Mouse (Mus musculus) frontal cortex, postnatal 36 days (tissue): ENCODE data around the gene Mast4.

Experiments used
- DNase-seq, 2 experiments: peaks; one replicate each; pipeline ENCODE4 v3.0.0; 2022; ENCODE audit warnings: low spot score in 2 of 2

Gene Mast4

DNA sequence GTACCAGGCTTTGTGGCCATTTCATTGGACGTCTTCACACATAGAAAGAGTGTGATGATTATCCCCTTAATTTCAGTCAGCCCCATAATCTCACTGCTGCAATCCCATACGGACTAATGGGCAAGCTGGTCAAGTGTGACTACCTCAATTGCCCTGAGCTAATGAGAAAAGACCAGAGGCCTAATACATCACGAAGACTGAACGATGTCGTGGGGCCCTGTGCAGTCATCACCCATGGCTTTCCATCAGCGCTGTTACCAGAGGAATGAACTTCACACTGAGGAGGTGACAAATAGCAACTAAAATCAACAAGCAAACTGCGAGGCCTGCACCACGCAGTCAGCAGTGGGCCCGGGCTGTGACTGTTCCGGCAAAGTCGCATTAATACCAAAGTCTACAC is 344.7 kb downstream of the Mast4 start:
- DNase-seq, result no peak

DNA sequence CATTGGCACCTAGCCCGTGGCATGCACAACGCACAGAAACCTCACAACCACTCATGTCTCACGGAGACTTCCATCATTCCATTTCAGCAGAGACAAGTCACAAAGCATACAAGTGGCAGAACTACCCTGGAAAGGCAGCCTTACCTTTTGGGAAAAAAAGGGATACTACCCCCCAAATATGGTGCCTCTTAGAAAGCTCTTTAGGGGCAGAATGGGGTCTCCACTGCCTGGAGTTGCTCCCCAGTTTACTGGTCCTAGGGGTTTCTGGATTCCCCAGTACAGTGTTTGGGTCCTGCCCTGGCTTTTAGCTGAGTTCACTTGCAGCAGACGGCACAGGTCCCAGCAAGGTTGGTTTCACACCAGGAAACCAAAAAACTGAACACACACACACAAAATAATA is 345.3 kb downstream of the Mast4 start:
- DNase-seq, result no peak

DNA sequence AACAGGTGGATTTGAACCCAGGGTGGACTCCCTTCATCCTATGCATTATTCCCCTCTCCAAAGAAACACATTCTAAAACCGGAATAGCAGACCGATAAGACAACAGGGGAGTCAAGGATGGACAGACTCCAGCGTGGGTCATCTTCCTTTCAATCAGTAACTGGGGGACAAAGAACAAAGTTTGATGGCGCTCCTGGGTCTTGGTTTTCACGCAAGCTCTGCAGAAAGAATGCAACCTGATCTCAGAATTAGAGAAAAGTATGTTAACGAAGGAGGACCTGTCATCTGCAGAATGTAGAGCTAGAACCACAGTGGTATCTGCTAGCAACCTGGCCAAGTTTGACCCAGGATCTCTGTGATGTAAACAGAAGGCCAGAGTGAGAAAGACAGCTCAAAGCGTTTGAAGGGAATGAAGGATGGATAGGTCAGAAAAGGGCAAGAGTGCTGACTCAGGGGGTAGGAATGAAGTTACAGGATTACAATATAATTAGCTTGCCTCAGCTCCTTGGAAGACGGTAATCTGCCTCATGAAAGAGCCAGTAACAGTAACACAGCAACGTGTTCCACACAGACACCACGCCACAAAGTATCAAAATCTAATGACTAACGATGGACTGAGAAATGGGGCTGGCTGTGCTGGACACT is 345.9 kb downstream of the Mast4 start:
- DNase-seq, result no peak

DNA sequence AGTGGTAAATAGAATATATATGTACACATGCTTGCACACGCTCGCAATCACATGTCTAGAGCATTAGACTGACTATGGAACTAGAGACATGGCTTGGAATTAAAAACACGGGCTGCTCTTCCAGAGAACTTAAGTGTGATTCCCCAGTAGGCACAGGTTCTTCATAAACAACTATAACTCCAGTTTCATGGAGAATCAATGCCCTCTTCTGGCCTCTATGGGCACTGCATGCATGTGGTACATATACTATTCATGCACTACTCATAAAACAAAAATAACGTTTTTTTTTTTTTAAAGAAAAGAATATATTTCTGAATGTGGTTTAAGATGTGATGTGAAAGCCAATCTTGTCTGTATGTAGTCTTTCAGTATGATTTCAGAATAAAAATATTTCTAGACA is 349.7 kb downstream of the Mast4 start:
- DNase-seq, result no peak

DNA sequence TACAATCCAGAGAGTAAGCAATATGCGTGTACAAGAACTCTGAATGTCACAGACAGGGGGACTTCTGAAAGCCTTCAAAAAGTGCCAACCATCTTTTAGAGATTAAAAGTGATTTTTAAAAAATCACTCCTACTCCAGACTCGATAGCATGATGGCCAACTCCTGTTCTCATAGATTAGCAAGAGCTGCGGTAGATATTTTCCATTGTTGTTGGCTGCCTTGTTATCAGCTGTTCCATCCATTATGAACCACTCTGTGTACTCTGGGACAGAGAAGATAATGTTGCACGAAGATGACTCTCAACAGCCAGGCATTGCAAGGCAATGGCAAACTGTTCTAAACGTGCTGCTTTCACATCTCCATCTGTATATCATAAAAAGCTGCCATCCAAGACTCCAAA is 360.4 kb downstream of the Mast4 start:
- DNase-seq, result no peak

DNA sequence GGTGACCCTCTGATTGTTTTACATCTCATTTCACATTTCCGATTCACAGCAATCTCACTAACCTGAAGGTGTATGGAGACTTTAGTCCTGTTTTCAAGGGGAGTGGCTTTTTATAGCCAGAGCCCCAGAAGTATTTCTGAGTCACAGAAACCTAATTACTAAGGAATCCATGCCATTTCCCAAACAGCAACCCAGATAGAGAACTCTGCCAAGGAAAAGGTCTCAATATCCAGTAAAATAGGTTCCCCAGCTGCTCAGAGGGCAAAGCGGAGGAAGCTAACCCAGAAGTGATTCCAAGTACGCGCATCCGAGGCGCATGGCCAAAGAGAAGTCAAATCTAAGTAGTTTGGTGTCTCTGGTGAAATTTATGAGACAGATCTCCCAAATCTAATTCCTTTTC is 370.8 kb downstream of the Mast4 start:
- DNase-seq, result no peak

DNA sequence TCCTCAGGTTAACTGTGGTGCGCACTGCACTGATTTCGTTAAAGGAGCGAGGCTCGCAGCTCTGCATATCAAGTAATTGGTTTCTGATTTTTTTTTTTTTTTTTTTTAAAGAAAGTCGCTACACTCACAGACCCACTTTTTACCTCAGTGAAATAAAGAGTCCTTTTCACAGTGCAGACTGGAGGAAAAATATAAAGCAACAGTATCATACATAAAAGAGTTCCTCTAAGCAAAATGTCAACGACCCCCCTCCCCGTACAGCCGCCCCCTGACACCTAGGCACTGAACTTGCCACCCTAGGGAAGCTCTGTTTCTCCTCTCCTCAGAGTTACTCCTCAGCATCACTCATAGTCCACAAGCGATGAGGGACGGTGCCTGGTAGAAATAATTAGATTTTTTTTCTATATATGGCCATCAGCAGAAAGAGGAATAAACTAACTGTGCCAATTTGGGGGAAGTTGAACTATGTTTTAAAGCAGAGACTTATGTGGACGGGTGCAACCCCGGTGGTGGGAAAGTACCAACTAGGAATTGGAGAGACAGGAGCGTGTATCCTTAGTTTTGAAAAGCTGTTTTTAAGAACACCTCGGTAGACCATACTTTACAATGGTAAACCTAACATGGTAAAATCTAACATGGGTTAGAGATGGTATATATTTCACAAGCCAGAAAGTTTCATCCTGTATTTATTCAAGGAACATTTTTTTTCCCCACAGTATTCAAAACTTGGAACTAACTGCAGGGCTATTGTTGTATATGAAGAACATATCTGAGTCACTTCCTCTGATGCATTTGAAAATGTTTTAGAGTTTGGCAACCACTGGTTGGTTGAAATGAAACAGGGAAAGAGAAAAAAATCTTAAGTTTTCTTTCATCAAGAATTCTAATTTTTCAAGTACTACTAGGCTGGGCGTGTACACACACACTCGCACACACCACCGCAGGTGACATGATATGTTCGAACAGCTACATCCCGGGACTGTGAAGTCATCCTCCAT is 375.7 kb downstream of the Mast4 start:
- DNase-seq, result no peak

DNA sequence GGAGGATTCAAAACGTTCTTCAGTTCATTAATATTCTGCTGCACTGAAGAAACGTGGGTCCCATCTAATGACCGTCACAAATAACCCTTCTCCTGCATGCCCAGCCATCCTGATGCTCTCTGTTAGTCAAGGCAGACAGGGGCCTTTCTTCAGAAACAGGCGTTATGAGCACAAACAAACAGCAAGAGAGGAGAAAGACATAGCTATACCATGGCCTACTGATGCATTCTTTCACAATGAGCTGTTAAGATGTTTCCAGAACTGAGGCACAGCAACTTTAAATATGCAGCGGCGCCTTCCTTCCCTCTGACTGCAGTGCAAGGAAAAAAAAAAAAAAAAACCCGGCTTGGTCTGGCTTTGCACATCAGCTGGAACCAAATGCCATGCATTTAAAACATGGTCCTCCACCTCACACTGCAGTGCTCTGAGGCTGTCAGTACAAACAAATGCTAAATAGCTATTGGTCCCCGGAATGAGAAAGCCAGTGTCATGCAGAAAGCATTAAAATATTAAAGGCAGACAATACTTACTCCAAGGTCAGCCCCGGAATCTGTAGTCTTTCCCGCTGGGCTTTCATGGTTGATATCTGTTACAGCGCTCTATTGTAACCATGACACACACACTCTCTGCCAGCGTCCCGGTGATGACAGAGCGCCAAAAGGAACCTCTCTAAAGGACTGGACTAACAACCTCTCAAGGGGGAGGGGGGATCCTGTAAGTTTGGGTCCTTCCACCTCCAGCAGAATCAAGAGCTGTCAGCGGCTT is 376.6 kb downstream of the Mast4 start:
- no peak for DNase-seq

DNA sequence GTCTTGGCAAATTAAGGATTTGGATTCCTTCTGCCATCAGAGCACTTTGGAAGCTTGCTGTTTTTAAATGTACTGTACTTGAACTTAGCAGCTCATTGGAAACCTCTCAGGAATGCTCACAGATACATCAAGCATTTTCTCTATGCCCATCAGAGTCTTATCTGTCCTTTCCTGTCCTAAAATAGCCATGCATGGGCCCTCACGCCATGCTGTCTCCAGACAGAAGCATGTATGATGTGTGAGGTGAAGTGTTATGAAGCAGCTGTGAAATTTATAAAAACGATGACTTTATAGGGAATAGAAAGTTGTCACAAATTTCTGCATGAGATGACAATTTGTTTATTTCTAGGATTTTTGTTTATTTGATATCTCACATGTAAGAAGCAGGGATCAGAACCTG is 378.8 kb downstream of the Mast4 start:
- no peak for DNase-seq

DNA sequence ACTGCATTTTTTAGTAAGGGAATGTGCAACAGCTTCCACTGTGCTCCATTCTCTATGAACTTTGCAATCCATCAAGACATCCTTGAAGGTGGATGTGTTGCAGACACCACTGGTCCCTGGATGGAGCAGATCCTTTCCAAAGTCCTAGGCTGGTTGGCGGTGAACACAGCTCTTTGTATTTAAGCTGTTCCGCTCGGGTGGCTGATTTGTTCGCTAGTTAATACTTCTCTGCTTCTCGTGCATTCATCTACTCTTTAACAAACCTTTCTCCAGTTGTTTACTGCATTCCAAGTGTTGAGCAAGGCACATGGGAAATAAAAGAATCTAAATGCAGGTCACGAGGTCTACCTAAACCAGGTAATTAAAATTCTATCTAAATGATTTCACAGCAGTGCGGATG is 384.5 kb downstream of the Mast4 start:
- DNase-seq, result no peak

DNA sequence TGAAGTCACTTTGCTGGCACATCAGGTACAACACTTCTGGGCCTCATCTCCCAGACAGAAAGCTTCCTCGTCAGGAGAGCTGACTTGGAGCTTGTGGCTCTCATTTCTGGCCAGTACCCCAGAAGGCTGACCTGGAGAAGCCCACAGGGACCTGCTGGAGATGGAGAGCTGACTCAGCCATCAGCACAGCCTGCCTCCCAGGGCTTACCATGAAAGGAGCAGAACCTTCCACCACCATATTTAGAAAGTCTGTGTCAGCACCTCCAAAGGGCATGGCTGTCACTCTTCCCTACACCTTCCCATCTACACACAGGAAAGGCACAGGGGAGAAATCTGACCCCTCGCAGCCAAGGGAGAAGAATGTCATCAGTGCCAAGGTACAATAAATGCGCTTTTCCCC is 385.3 kb downstream of the Mast4 start:
- no peak for DNase-seq

DNA sequence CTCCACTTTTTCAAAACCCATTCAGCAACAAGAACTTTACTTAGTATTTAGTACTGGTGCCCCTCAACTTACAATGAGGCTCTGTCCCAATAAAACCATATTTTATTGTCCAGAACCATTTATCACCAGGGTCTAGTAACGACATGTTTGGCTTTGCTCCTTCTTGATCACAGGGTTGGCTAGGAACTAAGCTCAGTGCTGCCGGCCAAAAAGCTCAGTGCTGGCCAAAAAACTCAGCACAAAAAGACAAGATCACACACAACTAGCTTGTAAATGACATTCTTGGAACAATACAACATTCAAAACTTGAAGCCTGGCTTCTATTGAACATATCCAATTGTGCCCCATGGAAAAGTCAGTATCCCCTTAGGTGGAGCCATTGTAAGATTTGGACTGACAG is 386.8 kb downstream of the Mast4 start:
- DNase-seq, result no peak

DNA sequence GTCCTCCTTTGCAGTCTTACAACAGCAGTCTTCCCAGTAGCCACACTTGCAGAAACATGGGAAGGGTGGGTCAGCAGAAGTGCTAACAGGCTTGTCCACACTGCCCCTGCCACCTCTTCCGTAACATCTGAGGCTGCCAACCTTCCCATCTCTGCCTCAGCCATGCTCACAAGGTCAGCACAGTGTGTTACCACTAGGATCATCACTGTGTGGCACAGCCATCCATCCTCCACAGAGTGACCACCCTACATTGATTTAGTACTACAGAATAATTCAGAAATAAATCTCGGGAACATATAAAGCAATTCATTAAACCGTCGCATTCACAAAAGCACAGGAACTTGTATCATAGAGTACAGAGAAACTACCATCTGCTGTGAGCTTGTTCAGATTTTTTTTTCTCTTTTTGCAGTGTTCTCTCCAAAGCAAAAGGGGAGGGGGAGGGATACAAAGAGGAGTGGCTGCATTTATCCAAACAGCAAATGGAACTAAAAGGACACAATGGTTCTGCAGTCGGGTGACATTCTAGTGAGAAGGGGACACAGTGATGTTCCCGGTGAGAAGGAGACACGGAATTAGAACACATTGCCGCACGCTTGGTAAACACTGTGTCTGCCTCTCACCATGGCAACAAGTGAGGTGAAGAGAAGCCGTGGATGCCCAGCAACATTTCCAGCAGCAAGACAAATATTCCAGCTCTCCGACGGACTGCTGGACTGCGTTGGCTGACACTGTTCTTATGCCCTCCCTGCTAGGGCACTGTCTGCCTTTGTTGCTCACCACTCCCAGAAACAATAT is 388.1 kb downstream of the Mast4 start:
- peak in 1 of 2 experiments; percentile 35 for DNase-seq

DNA sequence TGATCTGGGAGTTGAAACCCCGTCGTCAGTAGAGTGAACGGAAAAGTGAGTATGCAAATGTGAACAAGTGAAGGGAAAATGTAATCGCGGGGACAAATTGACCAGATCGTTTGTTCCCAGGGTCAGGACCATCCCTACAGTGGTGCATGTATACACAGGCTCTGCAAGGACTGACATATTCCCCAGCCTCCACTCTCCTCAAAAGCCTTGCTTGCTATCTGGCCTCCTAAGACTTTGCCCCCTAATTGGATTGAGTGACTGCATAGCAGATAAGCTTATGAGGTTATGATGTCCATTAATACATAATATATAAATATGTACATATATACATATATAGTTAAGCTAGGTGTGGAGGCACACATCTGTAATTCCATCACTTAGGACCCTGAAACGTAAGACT is 388.8 kb downstream of the Mast4 start:
- DNase-seq, result no peak

DNA sequence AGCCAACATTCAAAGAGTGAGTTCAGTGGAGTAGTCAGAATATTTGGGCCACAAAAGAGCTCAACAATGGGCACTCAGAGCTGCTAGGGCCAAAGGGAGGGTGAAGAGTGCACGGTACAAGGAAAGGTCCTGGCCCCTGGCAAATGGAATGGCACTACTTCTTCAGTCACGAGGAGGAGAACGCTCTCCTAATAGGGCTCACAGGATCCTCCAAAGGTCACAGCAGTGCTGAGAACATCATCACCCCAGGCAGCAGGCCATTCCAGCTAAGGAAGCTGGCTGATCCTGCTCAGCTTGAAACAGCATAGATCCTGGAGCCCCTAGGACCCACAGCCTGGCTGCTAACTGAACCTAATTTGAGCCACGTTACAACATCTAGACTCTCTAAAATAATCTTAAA is 389.8 kb downstream of the Mast4 start:
- no peak for DNase-seq

DNA sequence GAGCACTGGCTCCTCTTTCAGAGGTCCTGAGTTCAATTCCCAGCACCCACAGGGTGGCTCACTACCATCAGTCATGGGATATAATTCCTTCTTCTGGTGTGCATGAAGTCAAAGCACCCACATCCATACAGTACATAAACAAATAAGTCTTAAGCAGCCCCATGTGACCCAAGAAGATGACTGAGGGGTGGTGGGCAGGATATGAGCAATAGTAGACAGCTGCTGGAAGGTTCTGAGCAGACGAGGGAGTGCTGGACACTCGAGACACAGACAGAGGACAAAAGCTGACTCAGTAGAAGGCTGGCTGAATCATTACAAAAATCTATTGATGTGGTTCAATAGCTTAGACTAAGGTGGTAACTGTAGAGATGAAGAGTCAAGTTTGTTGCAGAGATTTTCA is 391.7 kb downstream of the Mast4 start:
- no peak for DNase-seq

DNA sequence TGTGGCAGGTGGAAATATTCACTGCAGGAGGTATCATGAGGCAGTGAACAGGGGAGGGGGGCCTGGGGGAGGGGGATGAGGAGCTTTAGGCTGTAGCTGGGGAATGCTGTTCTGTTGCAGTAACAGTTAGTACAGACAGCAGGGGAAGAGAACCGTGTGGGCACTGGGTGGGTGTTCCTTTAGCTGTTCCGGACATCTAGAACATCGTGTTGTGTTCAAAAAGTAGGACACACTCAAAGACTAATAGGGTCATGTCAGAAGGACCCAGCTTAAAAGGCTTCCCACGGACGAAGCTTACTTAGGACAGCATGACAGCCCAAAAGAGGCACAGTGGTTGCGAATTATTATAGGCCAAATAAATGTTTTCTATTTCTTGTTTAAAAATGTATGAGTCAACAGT is 393.8 kb downstream of the Mast4 start:
- no peak for DNase-seq

DNA sequence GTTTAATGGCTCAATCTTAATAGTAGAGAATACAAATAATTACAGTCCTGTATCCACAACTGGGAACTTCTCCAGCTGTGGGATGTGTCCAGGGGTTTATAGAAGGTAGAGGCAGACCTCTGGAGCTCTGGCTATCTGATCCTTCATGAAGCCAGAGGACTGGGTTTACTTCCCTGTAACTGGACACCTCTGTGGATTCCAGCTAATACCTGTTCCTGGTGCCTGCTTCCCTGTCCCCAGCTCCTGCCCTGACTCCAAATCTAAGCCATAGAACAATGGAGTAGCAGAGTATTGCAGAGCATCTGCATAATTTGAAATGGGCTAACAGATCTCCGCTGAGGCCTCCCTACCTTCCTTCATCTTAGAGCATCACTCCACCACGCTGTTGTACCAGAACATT is 398.1 kb downstream of the Mast4 start:
- DNase-seq, result no peak

DNA sequence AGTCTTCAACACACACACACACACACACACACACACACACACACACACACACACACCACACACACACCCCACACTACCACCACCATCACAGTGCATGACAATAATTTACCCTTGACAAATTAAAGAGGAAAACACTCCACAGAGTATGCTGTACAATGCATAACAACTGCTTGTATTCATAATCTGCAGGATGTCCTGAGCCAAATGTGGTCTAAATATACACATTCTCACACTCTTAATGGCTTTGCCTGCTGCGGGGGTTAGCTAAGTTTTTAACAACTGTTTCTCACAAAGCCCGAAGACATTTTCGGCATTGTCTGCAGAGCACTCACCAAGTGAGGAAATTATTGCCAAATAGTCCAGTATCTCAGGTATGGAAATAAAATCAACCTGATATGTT is 398.5 kb downstream of the Mast4 start:
- DNase-seq, result no peak

DNA sequence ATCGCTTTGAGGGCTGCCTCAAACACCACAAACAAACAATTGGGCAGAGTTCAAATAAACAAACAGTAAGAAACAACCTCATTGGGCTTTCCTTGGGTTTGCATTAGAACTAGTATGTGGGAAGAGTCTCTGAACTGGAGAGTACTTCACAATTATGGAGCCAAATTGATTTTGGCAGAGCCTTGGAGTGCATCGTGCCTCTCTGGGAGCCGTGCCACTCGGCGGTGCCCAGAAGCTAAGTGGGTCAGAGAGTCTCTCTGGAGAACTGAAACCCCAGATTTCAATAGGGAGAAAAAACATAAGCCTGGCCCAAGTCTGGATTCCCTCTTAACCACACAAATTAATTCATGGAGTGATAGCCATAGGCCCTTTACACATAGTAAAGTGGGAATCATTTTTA is 400.6 kb downstream of the Mast4 start:
- peak in 1 of 2 experiments; percentile 68 for DNase-seq

DNA sequence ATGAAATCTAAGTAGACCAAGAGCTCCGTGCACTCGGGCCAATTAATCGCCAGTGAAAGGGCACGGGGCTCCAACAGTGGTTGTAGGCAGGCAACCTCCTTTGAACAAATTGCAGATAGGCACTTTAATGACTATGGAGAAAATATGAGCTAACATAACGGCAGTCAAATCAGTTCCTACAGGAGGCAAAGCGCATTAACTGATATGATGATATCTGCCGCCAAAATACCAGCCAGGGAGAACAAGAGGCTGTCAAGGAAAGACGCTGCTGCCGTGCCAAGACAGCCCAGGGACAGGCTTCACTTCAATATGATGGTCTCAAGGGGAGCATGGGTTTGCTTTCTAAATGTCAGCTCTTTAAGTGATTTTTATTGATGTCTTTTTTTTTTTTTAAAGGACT is 401.9 kb downstream of the Mast4 start:
- DNase-seq, result no peak

DNA sequence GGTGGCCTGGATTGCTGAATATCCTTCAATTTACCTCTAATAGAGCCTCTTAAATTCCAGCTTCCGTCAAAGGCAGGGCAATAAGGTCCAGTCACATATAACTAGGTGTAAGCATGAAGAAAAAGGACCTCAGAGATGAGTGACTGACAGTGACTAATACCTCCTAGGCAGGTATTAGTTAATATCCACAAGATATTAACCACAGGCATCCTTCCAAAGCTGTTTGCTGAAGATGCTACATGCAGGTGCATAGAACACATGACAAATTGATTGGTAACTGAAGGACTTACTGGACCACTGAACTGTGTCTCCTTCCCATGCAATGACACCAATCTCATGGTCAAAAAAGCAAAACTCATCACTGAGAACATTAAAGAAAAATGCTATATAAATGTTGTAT is 402.3 kb downstream of the Mast4 start:
- no peak for DNase-seq
